Mouse (Mus musculus): ENCODE results near the gene Mga.

Gene Mga

DNA sequence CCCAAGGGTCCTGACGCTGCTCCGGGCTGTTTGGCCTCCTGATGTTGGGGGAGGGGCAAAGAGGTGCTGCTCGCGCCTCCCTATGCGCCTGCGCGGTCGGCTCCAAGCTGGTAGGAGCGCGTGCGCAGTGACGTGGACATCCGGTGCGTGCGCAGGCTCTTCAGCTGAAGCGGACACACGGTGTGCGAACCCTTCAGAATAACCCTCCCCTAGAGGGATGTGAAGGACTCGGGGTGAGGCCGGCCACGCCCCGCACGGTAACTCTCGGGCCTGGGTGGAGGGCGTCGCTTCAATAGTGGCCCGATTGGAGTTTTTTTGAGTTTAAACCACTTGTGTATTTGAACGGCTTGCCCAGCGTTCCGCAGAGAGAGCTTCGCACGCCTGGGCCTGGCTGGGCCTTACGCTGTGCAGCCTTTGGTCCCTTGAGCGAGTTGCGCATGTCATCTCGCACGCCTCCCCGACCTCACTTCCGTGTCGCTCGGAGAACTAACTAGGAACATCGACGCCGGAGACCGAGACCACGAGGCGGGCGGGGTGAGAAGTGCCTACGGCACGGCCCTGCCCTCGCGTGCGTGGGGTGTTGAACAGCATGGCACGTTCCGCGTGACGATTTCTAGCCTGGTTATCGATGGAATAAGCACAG, at the start of gene Mga:
Mga (plus strand) TSS at position 139 of the 643 bp plus-strand sequence.
- peak; percentile 98 for DNase-seq (ENCODE audit: low read depth, low spot score)

DNA sequence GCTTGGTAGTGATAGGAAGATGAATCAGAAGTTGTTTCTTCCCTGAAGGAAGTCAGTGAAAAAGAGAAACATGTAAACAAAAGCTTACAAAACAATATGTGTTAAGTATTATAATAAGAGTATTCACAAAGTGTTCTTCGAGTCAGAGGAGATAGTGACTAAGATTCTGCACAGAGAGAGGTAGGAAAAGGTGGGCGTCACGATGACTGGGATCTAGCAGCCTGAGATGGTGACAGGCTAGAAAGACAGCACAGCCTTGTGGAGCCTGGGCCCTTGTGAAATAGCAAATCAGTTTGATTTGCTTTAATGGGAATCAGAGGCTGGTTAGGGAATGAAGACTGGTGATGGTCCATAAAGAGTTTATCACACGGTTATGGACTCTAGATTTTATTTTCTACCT, 43.2 kb upstream of the Mga start:
- no peak for DNase-seq (ENCODE audit: low read depth, low spot score)

DNA sequence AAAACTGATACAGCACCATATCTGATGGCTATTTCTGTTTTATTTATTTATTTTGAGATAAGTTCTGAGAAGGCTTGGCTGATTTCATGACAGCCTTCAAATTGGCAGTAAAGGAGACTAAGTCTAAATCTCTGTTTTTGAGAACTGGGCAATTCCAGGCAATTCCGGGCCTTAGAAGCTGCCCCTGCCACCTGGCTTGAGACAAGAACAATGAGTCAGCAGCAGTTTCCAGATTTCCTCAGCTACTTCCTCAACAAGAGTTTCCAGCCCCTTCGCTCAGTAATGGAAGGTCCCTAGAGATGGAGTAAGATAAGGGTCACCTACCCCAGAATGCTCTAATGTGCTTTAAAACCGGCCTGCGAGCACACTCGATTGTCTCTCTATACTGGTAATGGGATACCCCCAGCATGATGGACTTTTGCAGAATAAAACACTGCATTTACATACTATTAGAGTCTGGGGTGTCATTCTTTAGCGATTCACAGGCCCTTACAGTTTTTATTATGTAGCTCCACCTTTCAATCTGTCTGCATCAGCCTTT, 41.6 kb upstream of the Mga start:
- peak; percentile 79 for DNase-seq (ENCODE audit: low read depth, low spot score)

DNA sequence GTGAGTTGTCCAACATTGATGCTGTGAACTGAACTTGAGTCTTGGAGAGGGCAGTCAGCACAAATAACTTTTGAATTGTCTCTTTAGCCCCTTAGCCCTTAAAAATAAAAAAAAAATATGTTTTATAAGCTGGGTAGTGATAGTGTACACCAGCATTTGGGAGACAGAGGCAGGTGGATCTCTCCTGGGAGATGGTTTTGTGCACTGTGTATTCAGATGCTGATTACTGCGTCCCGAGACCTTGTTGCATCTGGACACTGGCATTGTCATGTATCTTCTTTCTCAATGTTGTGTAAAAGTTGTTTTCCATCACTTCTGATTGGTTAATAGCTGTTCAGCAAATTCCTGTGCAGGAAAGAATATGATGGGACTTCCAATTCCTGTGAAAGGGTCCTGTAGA, 39.7 kb upstream of the Mga start:
- peak; percentile 97 for DNase-seq (ENCODE audit: low read depth, low spot score)

DNA sequence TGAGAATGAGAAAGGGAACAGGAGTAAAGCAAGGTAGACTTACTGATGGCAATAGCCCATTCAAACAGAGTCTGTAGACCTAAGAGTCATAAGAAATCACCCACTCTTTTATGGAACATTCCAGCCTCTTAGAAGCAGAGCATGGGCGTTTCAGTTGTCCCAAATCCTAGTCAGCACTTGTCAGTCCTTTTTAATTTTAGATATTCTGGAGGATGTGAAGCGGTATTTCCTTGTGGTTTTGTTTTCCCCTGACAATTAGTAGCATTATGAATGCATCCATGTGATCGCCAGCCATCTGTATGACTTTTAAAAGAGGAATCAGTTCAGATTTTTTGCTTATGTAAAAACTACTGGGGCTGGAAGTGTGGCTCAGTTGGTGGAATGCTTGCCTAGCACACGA, 32.5 kb upstream of the Mga start:
- no peak for DNase-seq (ENCODE audit: low read depth, low spot score)

DNA sequence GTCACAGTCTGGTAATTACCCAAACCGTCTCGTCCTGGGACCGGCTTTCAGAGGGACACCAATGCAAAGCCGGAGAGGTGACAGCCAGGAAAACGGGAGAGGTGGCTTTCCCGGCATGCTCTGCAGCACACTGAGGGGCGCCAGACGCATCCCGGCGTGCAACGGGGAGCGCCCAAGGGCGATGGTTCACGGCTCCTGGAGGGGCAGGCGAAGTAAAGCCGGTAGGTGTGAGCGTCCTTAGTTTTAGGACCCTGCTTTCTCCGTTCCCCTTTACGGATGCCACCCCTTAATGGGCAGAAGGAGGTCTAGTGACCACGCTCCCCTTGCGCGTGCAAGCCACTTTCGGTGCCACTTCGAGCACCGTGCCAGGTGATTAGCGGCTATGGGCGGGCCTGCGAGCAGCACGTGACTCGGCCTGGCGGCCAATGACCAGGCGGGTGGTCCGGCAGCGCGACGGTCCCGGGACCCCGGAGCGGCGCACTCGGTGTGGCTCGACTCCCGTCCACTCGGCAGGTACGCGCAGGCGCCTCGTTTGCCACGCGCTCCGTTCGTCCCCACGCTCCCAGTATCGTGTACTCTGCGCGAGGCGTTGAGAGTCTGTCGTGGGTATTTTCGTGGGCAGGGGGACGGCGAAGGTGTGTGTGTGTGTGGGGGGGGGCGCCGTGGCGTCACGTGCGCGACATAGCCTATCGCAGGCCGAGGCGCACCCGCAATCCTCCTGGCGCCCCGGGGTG, 24.5 kb upstream of the Mga start:
- DNase-seq (ENCODE audit: low read depth, low spot score) = peak; percentile 83

DNA sequence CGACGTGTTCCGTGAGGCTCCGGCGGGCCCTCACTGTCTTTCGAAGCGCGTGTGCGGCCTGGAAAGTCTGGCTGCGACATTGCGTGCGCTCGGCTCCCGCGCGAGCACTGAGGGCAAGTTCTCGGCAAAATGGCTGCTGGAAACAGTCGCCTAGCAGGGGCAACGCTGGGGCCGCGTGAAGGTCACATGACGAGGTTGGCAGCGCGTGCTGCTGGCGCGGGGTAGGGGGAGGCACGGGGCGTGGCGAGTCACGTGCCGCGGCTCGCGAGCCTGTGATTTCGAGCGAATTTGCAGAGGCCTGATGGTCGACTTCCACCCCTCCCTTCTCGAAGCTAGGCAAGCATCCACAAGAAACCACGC, 23.9 kb upstream of the Mga start:
- peak; percentile 91 for DNase-seq (ENCODE audit: low read depth, low spot score)

DNA sequence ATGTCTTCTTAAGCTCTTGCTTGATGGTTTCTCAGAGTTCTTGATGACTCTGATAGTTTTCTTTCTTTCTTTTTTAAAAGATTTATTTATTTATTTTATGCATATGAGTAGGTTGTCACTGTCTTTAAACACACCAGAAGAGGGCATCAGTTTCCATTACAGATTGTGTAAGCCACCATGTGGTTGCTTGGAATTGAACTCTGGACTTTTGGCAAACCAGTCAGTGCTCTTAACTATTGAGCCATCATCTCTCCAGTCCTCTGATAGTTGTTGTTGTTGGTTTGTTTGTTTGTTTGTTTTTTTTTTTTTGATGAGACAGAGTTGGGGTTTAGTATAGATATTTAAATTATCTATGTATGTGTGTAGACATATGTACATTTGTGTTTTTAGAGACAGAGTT, 21.0 kb upstream of the Mga start:
- no peak for DNase-seq (ENCODE audit: low read depth, low spot score)

DNA sequence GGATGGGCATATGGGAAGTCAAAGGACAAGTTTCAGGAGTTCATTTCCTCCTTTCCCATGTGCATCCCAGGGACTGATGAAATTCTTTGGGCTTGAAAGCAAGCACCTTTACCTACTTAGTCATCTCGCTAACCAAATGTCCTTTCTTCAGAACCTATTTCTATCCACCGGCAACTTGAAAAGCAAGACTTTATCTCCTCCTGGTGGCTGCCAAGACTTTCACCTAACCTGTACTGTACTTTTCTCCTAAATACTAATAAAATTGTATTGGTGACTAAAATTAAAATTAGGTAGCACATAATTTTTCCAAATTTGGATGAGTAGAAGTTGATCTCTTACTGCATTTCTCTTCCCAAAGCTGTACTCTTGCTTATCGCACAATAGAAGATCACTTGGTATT, 9.8 kb upstream of the Mga start:
- no peak for DNase-seq (ENCODE audit: low read depth, low spot score)

DNA sequence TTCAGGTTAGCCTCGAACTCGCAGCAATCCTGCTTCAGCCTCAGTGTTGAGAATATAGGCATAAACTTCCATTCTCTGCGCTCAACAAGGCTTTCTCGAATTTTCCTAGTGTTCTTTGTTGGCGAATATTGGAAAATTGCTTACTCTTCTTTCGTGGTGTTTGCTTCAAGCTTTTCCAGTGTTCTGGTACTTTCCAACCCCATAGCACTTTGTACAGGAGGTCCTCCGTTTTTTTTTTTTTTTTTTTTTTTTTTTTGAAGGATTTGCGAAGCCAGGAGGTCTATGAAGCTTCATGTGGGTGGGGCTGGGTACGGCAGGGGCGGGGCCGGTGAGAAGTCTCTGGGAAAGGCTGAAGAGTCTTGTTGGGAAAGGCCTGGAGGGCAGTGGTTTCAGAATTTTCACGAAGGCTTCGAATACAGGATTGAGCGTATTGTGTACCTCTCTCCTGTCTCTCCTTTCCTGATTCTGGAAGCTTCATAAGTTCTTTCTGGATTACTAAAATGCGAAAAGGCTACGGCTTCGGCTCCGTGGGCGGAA, 407 bp upstream of the Mga start:
- no peak for DNase-seq (ENCODE audit: low read depth, low spot score)

DNA sequence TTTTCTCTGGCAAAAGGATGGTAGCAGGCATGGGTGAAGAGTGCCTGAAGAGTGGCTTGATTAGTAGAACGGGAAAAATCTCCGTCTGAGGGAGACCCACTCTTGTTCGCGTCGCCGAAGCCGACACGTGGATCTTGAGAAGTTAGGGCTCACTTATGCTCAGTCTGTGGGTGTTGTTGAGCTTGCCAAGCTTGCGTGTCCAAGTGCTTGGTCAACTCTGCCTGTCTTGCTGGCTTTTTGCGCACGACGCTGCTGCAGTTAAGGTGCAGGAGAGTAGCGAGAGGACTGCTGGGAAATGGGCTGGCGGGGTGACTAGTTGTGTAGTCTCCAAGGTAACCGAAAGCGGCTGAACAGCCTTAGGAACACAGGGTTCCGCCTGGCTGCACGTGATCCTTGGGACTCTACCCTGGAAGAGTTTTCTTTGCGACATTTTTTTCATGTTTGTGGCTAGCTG, 1.1 kb downstream of the Mga start:
- DNase-seq (ENCODE audit: low read depth, low spot score) = peak; percentile 97

DNA sequence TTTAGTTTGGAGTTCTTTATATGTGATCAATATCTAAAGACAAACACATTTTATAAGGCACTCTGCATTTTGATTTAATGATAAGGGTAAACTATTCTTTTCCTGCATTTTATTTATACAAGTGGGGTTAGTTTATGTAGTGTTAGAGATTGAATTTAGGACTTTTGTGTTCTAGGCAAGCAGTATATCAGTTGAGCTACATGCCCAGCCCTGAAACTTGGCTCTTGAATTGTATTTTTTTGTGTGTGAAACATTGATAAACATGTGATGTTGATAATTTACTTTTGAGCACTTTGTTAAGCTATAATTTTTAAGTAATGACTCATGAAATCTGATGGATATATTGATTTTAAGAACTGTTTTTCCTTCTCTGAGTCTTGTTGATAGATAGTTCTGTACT, 19.0 kb downstream of the Mga start:
- no peak for DNase-seq (ENCODE audit: low read depth, low spot score)

DNA sequence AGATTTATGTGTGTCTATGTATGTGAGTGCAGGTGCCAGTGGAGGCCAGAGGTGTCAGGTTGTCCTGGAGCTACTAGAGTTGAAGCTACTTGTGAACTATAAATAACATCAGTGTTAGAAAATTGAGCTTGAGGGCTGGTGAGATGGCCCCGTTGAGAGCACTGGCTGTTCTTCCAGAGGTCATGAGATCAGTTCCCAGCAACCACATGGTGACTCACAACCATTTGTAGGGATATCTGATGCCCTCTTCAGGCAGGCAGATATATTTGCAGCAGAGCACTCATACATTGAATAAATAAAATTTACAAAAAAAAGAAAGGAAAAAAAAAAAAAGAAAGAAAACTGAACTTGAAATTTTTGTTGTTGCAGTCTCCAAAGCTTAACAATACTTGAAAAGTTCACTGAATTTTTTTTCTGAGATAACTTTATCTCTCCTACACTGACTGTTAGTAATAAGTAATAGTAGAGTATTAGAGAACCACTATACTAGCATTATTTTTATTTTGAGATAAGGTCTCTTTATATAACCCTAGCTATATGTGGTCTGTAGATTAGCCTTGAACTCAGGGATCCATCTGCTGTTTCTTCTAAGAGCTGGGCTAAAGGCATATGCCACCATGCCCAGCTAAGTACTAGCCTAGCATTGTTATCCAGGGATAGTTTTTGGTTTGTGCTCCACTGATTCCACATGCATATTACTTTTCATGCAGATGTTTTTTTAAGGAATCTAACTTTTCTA, 20.8 kb downstream of the Mga start:
- DNase-seq (ENCODE audit: low read depth, low spot score) = peak; percentile 71

DNA sequence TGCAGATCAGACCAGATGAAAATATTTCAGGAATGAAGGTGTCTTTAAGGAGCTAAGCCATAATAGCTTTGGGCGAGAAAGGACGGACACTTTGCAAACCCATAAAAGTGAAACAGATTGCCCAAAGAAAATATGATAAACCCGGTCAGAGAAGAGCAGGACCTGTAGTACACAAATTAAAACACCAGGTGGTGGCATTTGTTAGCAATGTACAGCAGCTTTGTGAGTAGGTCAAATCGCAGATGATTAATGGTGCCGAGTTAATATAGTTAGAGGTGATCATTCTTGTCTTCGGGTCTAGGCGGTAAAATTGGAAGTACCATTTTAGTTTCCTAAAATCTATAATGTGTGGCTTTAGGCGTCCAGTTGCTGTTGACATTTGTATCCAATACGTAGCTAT, 73.5 kb downstream of the Mga start:
- peak; percentile 65 for DNase-seq (ENCODE audit: low read depth, low spot score)

DNA sequence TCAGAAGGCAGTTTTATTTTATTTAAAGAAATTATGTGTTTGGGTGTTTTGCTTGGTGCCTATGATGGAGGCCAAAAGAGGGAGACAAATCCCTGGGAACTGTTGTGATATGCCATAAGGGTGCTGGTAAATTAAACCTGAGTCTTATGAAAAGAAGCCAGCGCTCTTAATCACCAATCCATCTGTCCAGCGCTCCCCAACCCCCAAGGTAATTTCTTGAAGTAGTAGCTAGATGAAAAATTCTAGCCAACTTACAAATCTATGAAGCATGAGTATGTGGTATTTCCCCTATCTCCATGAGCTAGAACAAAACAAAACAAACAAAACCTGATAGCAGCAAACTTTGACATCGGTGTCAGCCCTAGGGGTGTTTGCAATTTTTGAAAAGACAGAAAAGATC, 74.3 kb downstream of the Mga start:
- DNase-seq (ENCODE audit: low read depth, low spot score) = no peak

DNA sequence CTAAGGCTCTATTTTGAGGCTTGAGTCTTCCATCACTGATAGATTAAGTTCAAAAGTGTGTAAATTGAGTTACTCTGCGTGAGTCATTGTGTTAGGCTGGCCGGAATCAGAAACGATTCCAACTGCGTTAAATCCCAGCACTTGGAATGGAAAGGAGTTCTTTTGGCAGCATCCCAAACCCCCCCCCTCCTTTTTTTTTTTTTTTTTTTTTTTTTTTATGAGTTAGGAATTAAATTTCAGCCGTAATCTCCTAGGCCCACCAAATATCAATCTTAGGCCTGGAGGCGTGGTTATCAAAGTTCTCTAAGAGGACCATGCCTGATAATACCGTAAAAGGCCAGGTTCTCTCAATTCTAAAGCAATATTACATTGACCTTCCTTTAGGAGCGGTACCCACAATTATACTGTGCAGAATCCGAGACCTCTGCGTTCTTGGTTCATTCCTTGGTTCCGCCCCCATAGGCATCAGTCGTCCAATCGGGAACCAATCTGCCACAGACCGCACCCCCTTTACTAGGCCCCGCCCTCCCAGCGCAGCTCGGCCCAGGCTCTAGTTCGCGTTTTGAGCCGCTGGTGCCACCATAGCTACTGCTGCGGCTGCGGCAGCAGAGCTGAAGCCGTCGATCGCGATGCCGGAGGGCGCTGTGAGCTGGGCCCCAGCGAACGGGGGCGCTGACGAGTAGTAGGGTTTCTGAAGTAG, 75.0 kb downstream of the Mga start:
- DNase-seq (ENCODE audit: low read depth, low spot score) = peak; percentile 96

DNA sequence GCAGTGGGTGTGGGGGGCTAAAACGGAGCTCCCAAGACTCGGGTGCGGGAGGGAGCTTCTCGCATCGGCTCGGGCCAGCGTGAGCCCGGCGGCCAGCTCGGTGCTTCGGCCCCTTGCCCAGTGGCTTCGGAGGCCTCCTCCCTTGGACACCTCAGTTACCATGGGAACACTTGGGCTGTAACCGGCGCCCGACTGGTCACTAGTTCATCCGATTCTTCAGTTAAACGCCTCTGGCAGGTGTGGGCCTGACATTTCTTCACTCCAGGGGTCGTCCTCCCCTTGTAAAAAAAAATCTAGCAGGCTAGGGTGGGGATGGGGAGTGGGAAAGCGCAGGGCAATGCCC, 75.5 kb downstream of the Mga start, which contains the start of gene Mapkbp1:
Mapkbp1 (plus strand) TSS at position 163 of the 343 bp plus-strand sequence.
- peak; percentile 66 for DNase-seq (ENCODE audit: low read depth, low spot score)

DNA sequence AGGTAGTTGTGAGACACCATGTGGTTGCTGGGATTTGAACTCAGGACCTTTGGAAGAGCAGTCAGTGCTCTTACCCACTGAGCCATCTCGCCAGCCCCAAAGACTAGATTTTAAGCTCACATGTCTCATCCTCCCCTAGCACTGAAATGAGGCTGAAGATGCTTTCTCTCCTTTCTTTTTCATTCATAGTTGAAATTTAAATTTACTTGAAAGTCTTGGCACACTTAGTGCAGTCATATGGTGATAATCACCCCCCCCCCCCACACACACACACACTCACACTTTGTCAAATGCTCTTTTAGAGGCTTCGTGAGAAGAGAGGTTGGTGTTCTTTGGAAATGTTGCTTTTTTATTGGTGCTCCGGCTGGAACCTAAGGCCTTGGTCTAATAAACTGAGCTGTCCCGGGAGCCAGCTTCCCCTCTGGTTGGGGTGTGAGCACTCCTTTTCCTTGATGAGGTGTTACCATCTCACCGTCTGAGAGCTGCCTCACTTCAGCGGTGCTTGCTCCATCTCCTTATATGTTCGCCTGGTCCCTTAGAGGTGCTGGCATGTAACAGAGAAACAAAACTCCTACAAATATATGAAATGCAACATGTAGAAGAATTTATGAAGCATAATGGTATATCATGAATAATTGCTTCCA, 83.4 kb downstream of the Mga start:
- DNase-seq (ENCODE audit: low read depth, low spot score) = no peak

DNA sequence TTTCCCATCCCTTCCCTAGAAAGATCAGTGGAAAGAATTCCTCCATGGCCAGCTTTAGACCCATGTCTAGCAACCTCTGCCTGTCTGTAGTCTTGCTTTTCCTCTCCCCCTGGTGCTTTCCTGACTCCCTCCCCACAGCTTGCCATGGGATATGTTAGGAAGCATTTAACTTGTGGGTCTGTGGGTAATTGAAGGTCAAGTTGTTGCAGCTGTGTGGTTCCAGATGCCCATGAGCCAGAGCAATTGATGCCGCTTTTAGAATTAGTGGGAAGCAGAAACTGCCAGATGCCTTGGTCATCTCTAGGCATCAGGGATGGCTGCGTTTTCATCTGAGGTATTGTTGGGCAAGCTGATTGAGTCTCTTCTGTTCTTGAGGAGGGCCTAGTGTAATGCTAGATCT, 84.6 kb downstream of the Mga start:
- no peak for DNase-seq (ENCODE audit: low read depth, low spot score)

DNA sequence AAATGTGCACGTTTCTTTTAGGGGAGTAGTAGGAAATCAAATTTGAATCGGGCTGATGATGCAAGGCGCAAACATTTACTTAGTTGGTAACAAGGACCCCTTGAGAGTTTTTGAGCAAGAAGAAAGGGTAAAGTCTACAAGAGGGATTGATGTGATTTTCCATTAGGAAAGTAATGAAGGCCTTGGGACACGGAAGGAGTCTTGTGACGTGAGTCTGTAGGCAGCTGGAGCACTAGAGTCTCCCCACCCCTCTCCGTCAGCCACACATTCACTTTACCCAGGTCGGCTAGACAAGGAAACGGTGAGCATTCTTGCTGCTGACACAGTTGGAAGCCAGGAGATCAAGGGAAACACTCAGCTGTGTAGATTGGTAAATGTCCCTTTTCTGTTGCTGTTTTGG, 88.8 kb downstream of the Mga start:
- peak; percentile 58 for DNase-seq (ENCODE audit: low read depth, low spot score)

DNA sequence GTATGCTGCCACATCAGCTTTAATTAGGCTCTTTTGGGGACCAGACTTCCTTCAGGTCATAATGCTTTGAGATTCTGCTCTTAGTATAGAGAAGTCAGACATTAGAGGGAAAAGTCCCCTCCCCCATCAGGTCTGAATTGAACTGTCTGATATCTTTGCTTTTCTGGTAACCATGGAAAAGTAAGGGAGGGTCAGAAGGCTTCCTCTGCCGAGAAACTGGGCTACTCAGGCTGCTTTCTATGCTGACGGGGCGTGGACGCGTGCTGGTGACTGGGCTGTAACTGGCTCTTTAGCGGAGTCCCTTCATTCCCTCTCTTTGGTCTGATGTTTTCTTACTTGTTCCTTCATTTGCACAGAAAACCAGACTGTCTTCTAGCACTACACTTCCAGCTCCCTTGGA, 89.3 kb downstream of the Mga start:
- DNase-seq (ENCODE audit: low read depth, low spot score) = peak; percentile 51
